Mouse (Mus musculus): Measurements from ENCODE around the gene Coq10a.

- TF ChIP-seq CTCF (IDR thresholded peaks at IDR 0.05; ENCODE audit: low read depth) (peak; percentile 46), EP300 (optimal IDR thresholded peaks at IDR 0.05) (no peak)
Observed at GRCm38 (mm10) chr10:128372142-128372541, 3.3 kb upstream of the Coq10a start.
